Mouse (Mus musculus): ENCODE results near the gene P3h2. TPM values are rescaled to one million over a fixed set of nuclear protein-coding genes. Genes with fewer than 3 reads are reported as not detected.

Gene P3h2
- 0.73 TPM for polyA plus RNA-seq (2014; fragmentation: Illumina TruSeq; extraction: RNeasy Lipid Tissue Mini Kit (QIAGEN cat#74804); ENCODE audit: low read depth, low replicate concordance)

DNA sequence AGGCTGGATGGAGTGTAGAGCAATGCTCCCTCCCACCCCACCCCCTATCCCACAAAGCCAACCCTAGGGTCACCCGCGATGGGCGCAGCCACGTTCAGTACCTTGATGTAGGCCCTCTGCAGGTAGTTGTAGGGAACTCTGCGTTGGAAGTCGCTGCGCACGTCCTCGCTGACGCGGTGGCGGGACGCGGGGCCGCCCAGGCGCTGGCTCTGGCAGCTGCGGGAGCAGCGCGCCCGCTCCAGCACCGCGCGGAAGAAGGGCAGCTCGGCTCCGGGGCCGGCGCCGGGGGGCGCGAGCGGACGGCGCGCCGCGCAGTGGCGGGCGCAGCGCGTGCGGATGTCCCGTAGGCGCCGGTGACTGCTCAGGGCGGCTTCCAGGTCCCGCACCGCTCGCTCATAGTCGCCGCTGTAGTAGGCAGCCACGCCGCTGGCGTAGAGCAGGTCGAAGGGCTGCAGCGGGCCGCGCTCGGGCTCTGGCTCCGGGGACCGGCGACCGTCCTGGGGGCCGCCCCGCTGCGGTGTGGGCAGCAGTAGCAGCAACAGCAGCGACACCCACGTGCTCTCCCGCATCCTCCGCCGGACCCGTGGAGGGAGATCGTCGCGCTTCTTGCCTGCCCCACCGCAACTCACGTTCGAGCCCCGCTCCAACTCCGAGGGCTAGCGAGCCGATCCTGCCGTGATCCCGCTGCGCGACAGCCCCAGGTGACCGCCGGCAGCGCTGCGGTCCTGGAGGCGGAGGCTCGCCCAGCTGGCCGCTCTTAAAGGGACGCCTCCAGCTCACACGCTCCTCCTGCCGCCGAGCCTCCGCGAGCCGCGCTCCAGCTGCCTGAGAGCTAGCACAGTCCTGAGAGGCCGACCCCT, at the start of gene P3h2:
Gene P3h2 (minus strand): TSS at position 670 of the 860 bp plus-strand sequence.

All from testis, adult 10 weeks (tissue).